Mouse (Mus musculus) thymus, postnatal 36 days (tissue): ENCODE data around the gene Nlrp10.

Experiments
- DNase-seq, 2 experiments: peaks; one replicate each; pipeline ENCODE4 v3.0.0; 2022; ENCODE audit warnings: mixed read lengths in 2 of 2

Nlrp10 gene

GRCm38 (mm10) chr7:108929726-108930393 lies at the start of gene Nlrp10:
Gene Nlrp10 (minus strand): TSS chr7:108930178.
- DNase-seq: no peak

DNA sequence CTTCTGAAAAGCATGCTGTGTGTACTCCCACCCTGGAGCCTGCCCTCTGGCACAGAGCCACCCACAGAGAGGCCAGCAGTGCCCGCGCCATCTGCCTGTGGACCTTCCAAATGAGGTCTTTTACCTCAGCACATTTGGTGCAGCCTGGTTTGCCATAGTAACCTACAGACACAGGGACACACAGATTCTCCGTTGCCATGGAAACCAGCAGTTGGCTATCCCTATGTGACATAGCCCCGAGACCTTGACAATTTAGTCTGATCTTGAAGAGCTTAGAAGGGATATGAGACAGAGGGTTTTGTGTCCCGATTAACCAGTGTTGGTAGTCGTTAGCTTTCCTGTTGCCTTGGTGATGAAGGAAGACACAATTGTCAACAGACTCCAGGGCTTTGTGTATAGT lies 42.3 kb upstream of the Nlrp10 start:
- no peak for DNase-seq

DNA sequence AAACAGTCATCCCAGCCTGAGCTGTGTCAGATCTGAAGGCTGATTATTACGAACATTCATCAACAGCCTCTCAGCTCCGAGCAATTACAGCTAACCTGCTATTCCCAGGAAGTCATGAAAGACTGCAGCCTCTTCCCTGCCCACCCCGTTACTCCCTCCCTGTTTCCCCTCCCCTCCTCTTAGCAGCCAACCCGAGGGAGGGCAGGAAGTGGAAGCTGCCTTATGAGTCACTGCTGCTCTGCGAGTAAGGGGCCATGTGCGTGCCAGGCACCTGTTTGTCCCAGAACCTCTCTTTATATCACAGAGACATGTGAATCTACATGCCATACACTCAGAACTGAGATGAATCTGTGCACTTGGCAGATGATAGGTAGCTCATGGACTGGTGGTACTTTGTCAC lies 38.2 kb upstream of the Nlrp10 start:
- no peak for DNase-seq

DNA sequence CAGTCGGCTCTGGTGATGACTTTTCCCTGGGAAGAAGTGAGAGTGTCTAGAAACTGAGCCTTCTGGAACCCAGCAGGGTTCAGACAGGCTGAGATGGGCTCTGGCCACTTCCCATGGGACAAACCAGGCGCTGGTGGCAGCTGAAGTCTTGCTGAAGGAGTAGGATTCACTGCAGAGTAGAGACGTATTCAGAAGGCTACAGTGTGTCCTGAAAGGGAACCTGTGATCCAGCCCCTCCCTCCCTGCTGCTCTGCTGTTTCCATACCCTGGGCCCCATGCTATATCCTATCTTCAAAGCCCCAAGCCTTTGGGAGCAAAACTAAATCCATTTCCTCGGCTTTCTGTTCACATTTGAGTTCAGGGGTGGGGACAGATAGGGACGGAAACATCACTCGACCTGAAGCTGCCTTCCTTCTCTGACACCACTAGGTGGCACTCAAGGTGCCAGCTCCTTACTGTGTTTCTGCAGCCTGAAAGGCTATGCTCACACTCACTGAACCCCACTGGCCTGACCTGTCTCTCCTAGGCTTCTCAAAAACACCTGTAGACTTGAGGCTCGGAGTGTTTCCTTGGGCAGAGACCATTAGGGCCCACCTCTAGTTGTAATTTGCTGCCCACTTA lies 36.9 kb upstream of the Nlrp10 start:
- DNase-seq: peak; percentile 14 to 16

- no peak for DNase-seq
These were observed 36.0 kb upstream of the Nlrp10 start for GRCm38 (mm10) chr7:108965968-108966367.

DNA sequence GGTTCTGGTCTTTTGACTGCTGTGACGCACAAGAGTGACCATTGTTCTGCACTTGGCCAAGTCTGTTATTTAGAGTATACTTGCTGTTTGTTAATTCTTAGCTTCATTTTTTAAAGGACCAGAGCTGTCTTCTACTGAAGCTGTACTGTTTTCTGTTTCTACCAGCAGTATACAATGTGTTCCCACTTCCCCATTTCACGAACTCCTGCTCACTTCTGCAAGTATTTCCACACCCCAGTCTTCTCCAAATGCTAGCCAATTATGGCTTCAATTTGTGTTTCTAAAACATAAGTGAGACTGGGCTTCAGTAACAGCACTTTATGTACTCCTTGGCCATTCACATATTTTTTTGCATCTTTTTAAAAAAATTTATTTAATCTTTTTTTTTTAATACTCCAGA lies 27.8 kb upstream of the Nlrp10 start:
- DNase-seq: no peak

- peak; percentile 16 to 26 for DNase-seq
These were observed 24.2 kb upstream of the Nlrp10 start for GRCm38 (mm10) chr7:108954185-108954584.

GRCm38 (mm10) chr7:108952801-108953200 lies 22.8 kb upstream of the Nlrp10 start:
- no peak for DNase-seq

DNA sequence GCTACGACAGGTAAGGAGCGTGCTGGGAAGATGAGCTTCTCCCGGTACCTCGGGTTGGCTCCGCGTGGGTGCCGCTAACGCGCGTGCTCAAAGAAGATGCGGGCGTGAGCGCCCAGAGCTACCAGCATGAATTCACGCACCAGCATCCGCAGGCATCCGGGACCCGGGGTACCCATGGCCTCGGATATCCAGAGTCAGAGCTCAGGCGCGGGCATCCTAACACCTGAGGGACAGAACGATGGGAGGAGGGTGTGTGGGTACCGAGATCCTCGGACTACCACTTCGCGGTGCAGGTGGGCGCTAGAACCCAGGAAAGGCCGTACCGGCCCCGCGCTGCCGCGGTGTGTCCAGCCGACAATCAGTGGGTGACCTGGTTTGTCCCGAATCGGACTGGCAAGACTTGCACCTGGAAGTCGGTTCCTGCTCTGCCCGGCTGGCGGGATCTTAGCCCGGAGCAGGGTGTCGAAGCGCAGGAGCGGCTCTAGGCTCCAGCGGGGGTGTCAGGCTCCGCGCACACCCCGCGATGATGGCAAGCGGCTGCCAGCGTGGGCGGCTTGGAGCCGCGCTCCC lies 20.9 kb upstream of the Nlrp10 start:
- DNase-seq: no peak

- DNase-seq: peak; percentile 9 to 31
These were observed 20.4 kb upstream of the Nlrp10 start, which contains the start of gene Tub for GRCm38 (mm10) chr7:108950312-108950761. Gene Tub (plus strand): TSS chr7:108950338.

- no peak for DNase-seq
These were observed 19.3 kb upstream of the Nlrp10 start for GRCm38 (mm10) chr7:108949301-108949700.

DNA sequence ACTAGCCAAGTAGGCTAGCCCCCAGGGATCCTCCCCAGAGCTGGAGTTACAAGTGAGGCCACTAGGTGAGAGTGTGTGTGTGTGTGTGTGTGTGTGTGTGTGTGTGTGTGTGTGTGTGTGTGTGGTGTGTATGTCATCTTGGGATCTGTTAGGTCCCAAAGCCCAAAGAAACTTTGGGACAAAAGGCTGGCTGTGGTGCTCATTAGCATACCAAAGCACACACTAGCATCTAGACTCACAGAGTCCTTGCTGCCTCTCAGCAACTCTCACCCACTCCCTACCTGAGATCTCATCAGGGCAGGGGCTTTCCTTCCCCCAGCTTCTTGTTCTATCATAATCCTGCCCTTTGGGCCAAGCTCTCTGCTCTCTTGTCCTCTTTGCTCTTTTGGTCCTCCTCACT lies 18.6 kb upstream of the Nlrp10 start:
- no peak for DNase-seq

GRCm38 (mm10) chr7:108944002-108944401 lies 14.0 kb upstream of the Nlrp10 start:
- DNase-seq: peak; percentile 13 to 32

- no peak for DNase-seq
These were observed 11.5 kb upstream of the Nlrp10 start for GRCm38 (mm10) chr7:108941466-108941865.

- DNase-seq: no peak
These were observed 6.6 kb upstream of the Nlrp10 start for GRCm38 (mm10) chr7:108936591-108936990.

- DNase-seq: no peak
These were observed 5.4 kb upstream of the Nlrp10 start for GRCm38 (mm10) chr7:108935411-108935810.

DNA sequence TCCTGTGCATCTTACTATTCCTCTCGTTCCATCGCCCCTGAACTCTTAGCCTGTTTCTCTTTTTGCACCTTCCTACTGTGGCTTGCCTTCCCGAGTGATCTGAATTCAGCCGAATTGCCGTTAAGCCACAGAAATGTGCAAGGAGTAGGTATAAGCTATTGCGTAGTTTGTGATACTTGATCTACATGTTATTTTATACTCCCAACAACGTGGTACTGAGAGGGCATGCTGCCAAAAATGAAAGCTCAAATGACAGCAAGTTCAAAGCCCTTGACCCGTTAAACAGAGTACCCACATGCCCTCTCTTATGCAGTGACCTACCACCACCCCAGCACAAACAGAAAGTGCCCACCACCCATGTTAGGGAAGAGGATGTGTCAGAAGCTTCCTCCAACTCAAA lies 4.9 kb upstream of the Nlrp10 start:
- DNase-seq: no peak

DNA sequence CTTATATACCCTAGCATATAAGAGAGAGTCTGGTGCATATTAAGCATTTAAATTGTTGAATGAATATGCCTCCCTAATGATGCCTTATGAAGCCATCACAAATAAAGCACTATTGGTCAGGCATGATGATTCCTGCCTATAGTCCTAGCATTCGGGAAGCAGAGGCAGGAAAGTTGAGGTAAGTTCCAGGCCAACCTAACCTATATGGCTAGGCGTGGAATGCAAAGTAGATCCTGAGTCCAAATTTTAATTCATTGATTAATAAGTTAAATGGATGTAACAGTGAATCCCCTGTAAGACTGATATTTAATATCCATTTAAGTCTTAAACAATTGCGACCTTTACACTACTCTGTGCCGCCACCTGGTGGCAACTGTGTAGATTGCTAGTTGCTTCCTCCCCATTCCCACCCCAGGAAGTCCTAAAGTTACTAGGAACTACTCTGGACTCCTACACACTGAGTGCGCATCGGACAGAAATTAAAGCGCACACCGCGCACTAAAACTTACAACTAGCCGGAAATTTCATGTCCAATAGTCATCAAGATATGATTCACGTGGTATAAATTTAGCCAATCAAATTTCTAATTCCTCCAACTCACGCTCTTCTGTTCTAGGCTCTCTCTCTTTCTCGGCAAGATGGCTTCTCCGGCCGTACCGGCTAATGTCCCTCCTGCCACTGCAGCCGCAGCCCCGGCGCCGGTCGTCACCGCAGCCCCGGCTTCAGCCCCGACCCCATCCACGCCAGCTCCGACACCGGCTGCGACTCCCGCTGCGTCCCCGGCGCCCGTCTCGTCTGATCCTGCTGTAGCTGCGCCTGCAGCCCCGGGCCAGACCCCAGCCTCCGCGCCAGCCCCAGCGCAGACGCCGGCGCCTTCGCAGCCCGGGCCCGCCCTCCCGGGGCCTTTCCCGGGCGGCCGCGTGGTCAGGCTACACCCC lies 4.1 kb upstream of the Nlrp10 start, which contains the start of gene Eif3f:
Eif3f (plus strand) TSS at position 624 of the 938 bp plus-strand sequence.
- DNase-seq: peak; percentile 91

GRCm38 (mm10) chr7:108928280-108929188 lies 1.4 kb downstream of the Nlrp10 start:
- no peak for DNase-seq

- DNase-seq: no peak
These were observed 2.9 kb downstream of the Nlrp10 start for GRCm38 (mm10) chr7:108927043-108927442.

- no peak for DNase-seq
These were observed 26.0 kb downstream of the Nlrp10 start for GRCm38 (mm10) chr7:108903969-108904368.

- DNase-seq: no peak
These were observed 35.7 kb downstream of the Nlrp10 start, which contains the start of gene Olfr519 for GRCm38 (mm10) chr7:108894320-108894719. Gene Olfr519 (minus strand): TSS chr7:108894420.
